Mouse (Mus musculus) 3134 (cell line): ENCODE data around the gene Pcsk5.
A peak's percentile ranks its signal among the peaks of the same experiment; 100 is the strongest.

ENCODE experiments used
- DNase-seq: peaks from one replicate; pipeline ENCODE4 v3.0.0-alpha.2; 2011; ENCODE audit warnings: low spot score; ENCODE audit not compliant: insufficient read length; ENCODE audit errors: extremely low read depth

The Pcsk5 gene

DNA sequence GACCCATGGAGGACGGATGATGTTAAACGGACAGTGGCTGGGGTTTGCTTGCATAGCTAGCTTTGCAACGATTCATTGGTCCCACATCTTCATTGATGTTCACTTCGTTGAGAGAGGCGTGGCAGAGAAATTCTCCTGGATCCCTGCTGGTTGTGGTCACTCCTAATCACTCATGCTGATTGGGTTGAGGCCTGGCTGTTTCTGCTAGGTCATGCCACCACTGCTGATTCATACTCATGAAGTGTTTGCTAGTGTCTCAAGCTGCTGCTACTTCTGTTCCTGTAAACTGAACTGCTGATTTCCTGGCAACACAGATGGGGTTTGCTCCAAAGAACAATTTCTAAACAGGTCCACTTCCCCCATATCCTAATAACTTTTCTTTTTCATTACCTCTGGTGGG lies 430.6 kb downstream of the Pcsk5 start:
- no peak for DNase-seq

- no peak for DNase-seq
Observed at GRCm38 (mm10) chr19:17403175-17403574, 434.3 kb downstream of the Pcsk5 start.

- peak; percentile 10 for DNase-seq
Observed at GRCm38 (mm10) chr19:17400571-17400970, 436.9 kb downstream of the Pcsk5 start.

GRCm38 (mm10) chr19:17399965-17400364 lies 437.5 kb downstream of the Pcsk5 start:
- no peak for DNase-seq

GRCm38 (mm10) chr19:17397922-17398321 lies 439.5 kb downstream of the Pcsk5 start:
- DNase-seq = no peak

DNA sequence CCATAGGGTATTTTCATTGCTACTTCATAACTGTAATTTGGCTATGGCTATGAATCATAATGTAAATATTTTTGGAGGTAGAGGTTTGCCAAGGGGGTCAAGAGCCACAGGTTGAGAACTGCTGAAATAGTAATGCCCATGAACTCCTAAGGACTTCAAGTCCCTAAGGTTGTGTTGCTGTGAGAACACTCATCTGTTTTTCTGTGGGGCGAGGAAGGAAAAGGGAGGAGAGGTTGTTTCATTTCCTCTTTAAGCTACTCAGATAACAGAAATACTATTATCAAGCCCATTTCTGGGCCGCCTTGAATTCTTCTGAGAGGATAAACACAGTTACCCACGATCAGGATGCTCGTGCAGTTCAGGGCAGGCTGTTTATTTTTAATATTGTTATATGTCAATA lies 440.6 kb downstream of the Pcsk5 start:
- no peak for DNase-seq

DNA sequence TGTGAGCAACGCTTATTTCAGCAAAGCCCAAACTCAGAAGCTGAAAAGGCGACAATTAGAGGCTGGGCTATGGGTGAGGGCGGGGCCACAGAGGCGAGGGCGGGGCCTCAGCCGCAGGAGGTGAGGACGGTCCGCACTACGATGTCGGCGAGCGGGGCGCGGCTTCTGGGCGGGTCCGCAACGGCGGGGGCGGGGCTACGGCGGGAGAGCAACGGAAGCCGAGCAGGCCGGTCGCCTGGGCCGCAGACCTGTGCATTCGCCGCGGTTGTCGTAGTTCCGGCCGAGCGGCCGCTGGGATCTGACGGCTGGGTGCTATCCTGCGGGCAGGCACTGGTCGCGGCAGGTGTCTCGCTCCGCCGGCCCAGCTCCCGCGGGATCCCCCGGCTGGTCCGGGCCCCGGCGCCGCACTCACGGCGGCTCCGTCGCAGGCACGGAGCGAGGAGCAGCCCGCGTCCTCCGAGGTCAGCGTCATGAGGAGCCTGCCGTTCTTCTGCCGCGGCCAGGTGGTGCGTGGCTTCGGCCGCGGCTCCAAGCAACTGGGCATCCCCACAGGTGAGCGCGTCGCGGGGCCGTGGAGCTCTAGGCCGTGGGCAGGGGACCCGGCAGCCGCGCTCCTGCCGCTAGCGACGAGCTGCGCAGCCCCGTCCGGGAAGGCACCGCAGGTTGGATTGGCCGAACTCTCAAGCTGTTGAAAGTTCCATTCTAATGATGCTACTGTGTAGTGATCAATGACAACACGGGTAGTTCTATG lies 443.4 kb downstream of the Pcsk5 start, which contains the start of gene Rfk:
Gene Rfk, plus strand, starts transcription at position 203 of the 751 bp plus-strand sequence.
- DNase-seq = peak; percentile 95

GRCm38 (mm10) chr19:17392866-17393265 lies 444.6 kb downstream of the Pcsk5 start:
- DNase-seq = no peak

DNA sequence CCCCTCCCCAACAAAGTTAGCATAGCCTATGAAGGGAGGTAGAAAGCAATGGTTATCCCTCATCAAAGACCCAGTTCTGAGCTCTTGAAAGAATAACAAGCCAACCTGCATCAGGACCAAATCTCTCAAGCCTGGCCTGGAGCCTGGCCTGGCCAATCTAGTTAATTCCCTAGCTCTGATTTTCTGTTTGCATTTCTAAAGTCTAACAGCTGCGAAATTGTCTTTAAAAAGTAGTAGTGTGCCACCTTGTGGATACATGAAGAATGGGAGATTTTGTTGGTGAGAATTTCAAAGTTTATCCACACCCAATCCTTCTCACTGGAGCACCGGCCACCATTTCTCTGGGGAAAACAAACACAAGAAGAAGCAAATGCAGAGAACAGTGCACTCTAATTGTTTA lies 449.0 kb downstream of the Pcsk5 start:
- no peak for DNase-seq

GRCm38 (mm10) chr19:17386424-17386823 lies 451.0 kb downstream of the Pcsk5 start:
- no peak for DNase-seq

DNA sequence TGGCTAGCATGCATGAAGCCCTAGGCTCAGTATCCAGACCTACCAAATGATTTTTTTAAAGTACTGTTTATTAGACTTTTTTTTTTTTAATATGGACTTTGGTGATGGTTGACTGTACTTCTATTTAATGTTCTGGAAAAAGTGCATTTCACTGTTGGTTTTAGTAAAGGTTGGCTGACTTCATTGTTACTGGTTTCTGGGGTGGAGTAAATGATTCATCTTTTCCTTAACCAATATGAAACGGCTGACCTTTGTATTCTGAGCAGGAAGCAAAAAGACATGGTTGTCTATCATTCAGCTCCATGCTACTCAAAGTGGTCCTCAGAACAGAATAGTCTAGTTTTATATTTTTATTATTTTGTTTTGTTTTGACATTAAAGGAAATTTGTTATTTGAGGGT lies 452.0 kb downstream of the Pcsk5 start:
- no peak for DNase-seq

DNA sequence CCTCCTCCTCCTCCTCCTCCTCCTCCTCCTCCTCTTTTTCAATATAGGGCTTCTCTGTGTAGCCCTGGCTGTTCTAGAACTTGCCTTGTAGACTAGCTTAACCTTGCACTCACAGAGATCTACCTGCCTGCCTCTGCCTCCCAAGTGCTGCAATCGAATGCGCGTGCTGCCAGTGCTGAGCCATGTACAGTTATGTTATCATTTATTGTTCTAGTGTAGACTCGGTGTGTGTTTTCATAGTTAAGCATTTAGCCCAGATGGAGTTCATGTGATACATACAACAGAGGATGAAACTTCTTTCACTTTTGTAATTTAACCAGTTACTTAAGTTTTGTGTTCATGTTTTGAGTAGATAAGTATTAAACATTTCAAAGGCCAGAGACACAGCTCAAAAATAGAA lies 452.4 kb downstream of the Pcsk5 start:
- DNase-seq = no peak

GRCm38 (mm10) chr19:17382807-17383397 lies 454.5 kb downstream of the Pcsk5 start:
- no peak for DNase-seq
